Mouse (Mus musculus): ENCODE measurements around the gene Cisd3. TPM values are rescaled to one million over a fixed set of nuclear protein-coding genes. Genes with fewer than 3 reads are reported as not detected.
"Not testable (repeated sequence)": the region's sequence is repeated elsewhere in the genome, so short reads cannot be mapped to it uniquely, and the experiment has no call there.

Gene Cisd3
- polyA plus RNA-seq, 1 experiment: 112 TPM

- H3K27me3 ChIP-seq (ENCODE audit: control insufficient read depth, insufficient read depth, insufficient read length): no peaks in the 10 kb centered on the region
- H3ac ChIP-seq (ENCODE audit: control insufficient read depth, insufficient read length): no peak overlapping the region
- peaks cover 40% of the 10 kb centered on the region for H3K79me2 ChIP-seq (ENCODE audit: control insufficient read depth, insufficient read depth)
- H3K36me3 ChIP-seq (ENCODE audit: control insufficient read depth, insufficient read depth): peaks cover 15% of the 10 kb centered on the region
- no peak overlapping the region for H3K4me3 ChIP-seq
- H3K4me2 ChIP-seq (ENCODE audit: low read depth): no peak overlapping the region
- TF ChIP-seq CEBPB (IDR thresholded peaks at IDR 0.05; ENCODE audit: insufficient read depth, poor library complexity, severe bottlenecking) (no peak), REST (IDR thresholded peaks at IDR 0.05; ENCODE audit: insufficient read depth, insufficient read length) (no peak), TCF12 (IDR thresholded peaks at IDR 0.05; ENCODE audit: insufficient read depth, poor library complexity, severe bottlenecking) (no peak), USF1 (IDR thresholded peaks at IDR 0.05; ENCODE audit: low read depth) (no peak), MYOD1 (IDR thresholded peaks at IDR 0.05; ENCODE audit: control insufficient read depth in 1 of 3, insufficient read length in 2 of 3, low read depth in 2 of 3) (no peak), POLR2AphosphoS2 (IDR thresholded peaks at IDR 0.05; ENCODE audit: insufficient read length, low read depth) (no peak), TCF3 (IDR thresholded peaks at IDR 0.05; ENCODE audit: insufficient read length, low read depth) (no peak), POLR2A (IDR thresholded peaks at IDR 0.05; ENCODE audit: insufficient read length, low read depth) (no peak), SRF (IDR thresholded peaks at IDR 0.05; ENCODE audit: control insufficient read depth, insufficient read length, low read depth) (no peak), MAX (IDR thresholded peaks at IDR 0.05; ENCODE audit: low read depth) (no peak), MYOG (IDR thresholded peaks at IDR 0.05; ENCODE audit: control insufficient read depth in 1 of 3, insufficient read depth in 1 of 3, insufficient read length in 2 of 3, low read depth in 2 of 3) (no peak), E2F4 (IDR thresholded peaks at IDR 0.05; ENCODE audit: insufficient read depth) (no peak)
These were observed 48.1 kb downstream of the Cisd3 start for GRCm38 (mm10) chr11:97733689-97734088.

GRCm38 (mm10) chr11:97734810-97735209 is 49.2 kb downstream of the Cisd3 start:
- H3K4me3 ChIP-seq; H3K27me3 ChIP-seq (ENCODE audit: control insufficient read depth, insufficient read depth, insufficient read length); H3K4me2 ChIP-seq (ENCODE audit: low read depth); H3ac ChIP-seq (ENCODE audit: control insufficient read depth, insufficient read length): not testable (repeated sequence)
- peaks cover 52% of the 10 kb centered on the region for H3K79me2 ChIP-seq (ENCODE audit: control insufficient read depth, insufficient read depth)
- H3K36me3 ChIP-seq (ENCODE audit: control insufficient read depth, insufficient read depth): peaks cover 15% of the 10 kb centered on the region

- no peak for TF ChIP-seq USF1 (IDR thresholded peaks at IDR 0.05; ENCODE audit: low read depth)
- peak in 1 of 3 experiments; percentile 64 for TF ChIP-seq MYOD1 (IDR thresholded peaks at IDR 0.05; ENCODE audit: control insufficient read depth in 1 of 3, insufficient read length in 2 of 3, low read depth in 2 of 3)
- peak overlapping the region; percentile 50 for H3K4me2 ChIP-seq (ENCODE audit: low read depth)
- no peaks in the 10 kb centered on the region for H3K27me3 ChIP-seq (ENCODE audit: control insufficient read depth, insufficient read depth, insufficient read length)
- H3ac ChIP-seq (ENCODE audit: control insufficient read depth, insufficient read length): no peak overlapping the region
- no peaks in the 10 kb centered on the region for H3K36me3 ChIP-seq (ENCODE audit: control insufficient read depth, insufficient read depth)
- peaks cover 70% of the 10 kb centered on the region for H3K79me2 ChIP-seq (ENCODE audit: control insufficient read depth, insufficient read depth)
- H3K4me3 ChIP-seq: no peak overlapping the region
These were observed 51.0 kb downstream of the Cisd3 start for GRCm38 (mm10) chr11:97736645-97737044.

GRCm38 (mm10) chr11:97737600-97737999 is 52.0 kb downstream of the Cisd3 start:
- Histone ChIP-seq H3K36me3 (ENCODE audit: control insufficient read depth, insufficient read depth) (no peaks in the 10 kb centered on the region), H3K79me2 (ENCODE audit: control insufficient read depth, insufficient read depth) (peaks cover 79% of the 10 kb centered on the region), H3K4me2 (ENCODE audit: low read depth) (peak overlapping the region; percentile 50), H3ac (ENCODE audit: control insufficient read depth, insufficient read length) (no peak overlapping the region), H3K4me3 (no peak overlapping the region), H3K27me3 (ENCODE audit: control insufficient read depth, insufficient read depth, insufficient read length) (no peaks in the 10 kb centered on the region)
- TF ChIP-seq MAX (IDR thresholded peaks at IDR 0.05; ENCODE audit: low read depth) (no peak), MYOD1 (IDR thresholded peaks at IDR 0.05; ENCODE audit: control insufficient read depth in 1 of 3, insufficient read length in 2 of 3, low read depth in 2 of 3) (no peak)

Other genes starting within 250 kb of the Cisd3 start
- gene 4933428G20Rik, start 185.5 kb upstream of the Cisd3 start, polyA plus RNA-seq (2012; fragmentation: generic; extraction: Trizol): 1.0 TPM
- not detected for gene Srcin1, start 109.6 kb upstream of the Cisd3 start, polyA plus RNA-seq (2012; fragmentation: generic; extraction: Trizol)
- 3.3 TPM for gene Epop, start 56.1 kb upstream of the Cisd3 start, polyA plus RNA-seq (2012; fragmentation: generic; extraction: Trizol)
- gene Mllt6, start 22.4 kb upstream of the Cisd3 start, polyA plus RNA-seq (2012; fragmentation: generic; extraction: Trizol): 15.5 TPM
- 24.3 TPM for gene Pcgf2, start 14.7 kb downstream of the Cisd3 start, polyA plus RNA-seq (2012; fragmentation: generic; extraction: Trizol)
- gene Psmb3, start 17.6 kb downstream of the Cisd3 start, polyA plus RNA-seq (2012; fragmentation: generic; extraction: Trizol): 694 TPM
- 30.1 TPM for gene Pip4k2b, start 58.9 kb downstream of the Cisd3 start, polyA plus RNA-seq (2012; fragmentation: generic; extraction: Trizol)
- 8.9 TPM for gene Cwc25, start 80.7 kb downstream of the Cisd3 start, polyA plus RNA-seq (2012; fragmentation: generic; extraction: Trizol)
- 0.07 TPM for gene 1700001P01Rik, start 90.1 kb downstream of the Cisd3 start, polyA plus RNA-seq (2012; fragmentation: generic; extraction: Trizol)
- 1,321 TPM for gene Rpl23, start 96.6 kb downstream of the Cisd3 start, polyA plus RNA-seq (2012; fragmentation: generic; extraction: Trizol)
- 82.6 TPM for gene Lasp1, start 113.2 kb downstream of the Cisd3 start, polyA plus RNA-seq (2012; fragmentation: generic; extraction: Trizol)
- gene B230217C12Rik, start 155.0 kb downstream of the Cisd3 start, polyA plus RNA-seq (2012; fragmentation: generic; extraction: Trizol): 1.9 TPM
- gene Fbxo47, start 198.3 kb downstream of the Cisd3 start, polyA plus RNA-seq (2012; fragmentation: generic; extraction: Trizol): 0.32 TPM